Mouse (Mus musculus) spleen, postnatal 36 days (tissue): ENCODE measurements around the gene Rph3al.
A peak's percentile ranks its signal among the peaks of the same experiment; 100 is the strongest.

Experiments used
- DNase-seq, 2 experiments: peaks; one replicate each; pipeline ENCODE4 v3.0.0; 2022; ENCODE audit warnings: low spot score in 2 of 2, mixed read lengths in 1 of 2

Rph3al gene

DNA sequence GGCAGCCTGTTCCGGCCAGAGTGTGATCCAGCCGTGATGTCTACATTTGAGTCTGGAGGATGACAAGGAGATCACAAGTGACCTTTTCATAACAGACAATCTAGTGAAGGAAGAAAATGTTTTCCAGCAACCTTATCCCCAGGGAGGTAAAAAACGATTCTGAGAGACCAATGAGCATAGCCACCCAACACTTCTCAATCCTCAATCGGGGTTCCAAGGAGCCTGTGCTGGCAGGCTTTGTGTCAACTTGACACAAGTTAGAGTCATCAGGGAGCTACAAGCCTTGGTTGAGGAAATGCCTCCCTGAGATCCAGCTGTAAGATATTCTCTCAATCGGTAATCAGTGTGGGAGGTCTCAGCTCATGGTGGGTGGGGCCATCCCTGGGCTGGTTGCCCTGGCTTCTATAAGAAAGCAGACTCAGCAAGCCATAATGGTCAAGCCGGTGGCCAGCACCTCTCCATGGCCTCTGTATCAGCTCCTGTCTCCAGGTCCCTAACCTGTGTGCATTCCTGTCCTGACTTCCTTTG, at the start of gene Rph3al:
TSS of gene Rph3al (minus strand) at position 51 of the 528 bp plus-strand sequence.
- DNase-seq = no peak

DNA sequence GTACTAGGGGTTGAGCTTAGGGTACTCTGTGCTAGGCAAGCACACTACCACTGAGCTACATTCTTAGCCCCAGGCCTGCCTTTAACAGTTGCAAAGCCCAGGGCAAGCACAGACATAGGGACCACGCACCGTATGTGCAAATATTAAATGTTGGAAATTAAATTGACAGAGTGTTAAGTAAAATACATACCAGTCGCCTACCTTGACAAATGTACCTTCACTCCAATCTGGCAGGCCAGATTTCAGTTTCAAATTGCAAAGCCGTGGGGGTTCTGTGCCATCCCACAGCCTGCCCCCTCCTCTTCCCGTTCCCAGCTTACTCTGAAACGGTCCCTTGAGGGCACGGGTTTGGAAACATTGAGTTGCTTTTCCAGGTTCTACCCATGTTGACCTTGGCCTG, 47.7 kb upstream of the Rph3al start:
- no peak for DNase-seq

DNA sequence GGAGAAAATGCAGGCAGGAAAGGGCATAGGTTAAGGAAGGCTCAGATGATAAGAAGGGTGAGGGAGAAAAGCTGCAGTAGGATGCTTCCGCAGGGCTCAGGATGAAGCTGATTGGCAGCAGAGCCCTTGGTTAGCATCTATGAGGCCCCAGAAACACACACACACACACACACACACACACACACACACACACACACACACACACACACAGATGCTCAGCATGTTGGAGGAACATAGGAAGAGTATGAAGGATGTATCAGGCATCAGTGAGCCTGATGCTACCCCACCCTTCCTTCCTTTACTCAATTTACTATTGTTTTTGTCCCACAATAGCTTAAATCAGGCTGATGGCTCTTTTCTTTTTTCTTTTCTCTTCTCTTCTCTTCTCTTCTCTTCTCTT, 46.4 kb upstream of the Rph3al start:
- peak; percentile 57 to 68 for DNase-seq

DNA sequence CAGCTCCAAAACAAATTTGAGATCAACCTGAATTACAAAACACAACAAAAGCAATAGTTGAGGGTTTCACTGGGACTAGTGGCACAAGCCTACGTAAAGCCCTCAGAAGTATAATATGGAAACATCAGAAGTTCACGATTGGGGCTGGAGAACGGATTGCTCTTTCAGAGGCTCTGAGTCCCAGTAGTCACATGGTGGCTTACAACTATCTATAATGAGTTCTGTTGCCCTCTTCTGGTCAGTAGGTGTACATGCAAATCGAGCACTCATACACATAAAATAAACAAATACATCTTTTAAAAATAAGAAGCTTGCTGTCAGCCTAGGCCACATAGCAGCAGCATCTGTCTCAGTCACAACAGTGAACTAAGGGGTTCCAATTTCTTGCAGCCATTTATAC, 45.0 kb upstream of the Rph3al start:
- no peak for DNase-seq

DNA sequence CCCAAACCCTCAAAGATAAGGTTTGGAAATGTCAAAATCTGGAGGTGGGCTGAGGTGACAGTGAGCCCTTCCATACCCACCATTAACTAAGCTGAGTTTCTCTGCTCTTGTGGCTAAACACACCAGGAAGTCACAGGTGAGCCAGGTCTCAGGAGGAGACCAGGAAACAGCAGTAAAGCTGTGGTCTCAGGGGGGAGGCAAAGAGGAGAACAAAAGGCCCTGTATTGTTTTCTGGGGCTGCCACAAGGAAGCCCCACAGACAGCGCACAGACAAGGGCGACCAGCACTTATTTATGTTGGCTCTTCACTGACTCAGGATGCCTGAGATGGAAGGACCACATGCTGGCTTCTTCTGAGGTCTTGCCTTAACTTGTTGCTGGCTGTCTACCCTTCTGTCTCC, 42.2 kb upstream of the Rph3al start:
- DNase-seq = peak; percentile 49 to 50

DNA sequence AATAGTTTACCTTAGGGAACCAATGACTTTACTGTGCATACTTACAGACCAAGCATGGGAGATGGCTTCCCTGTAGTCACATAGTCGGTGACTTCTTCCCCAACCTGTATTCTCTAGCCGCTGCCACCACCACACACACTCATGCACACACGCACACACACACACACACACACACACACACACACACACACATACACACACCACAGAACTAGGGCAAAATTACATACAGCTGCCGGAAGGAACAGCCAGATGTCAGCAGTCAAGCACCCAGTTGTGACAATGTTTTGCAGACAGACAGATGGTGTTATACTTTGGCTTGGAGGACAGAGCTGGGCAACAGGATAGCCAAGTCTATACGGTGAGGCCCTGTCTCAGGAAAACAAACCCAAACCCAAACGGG, 39.8 kb upstream of the Rph3al start:
- DNase-seq = peak; percentile 58 to 60

DNA sequence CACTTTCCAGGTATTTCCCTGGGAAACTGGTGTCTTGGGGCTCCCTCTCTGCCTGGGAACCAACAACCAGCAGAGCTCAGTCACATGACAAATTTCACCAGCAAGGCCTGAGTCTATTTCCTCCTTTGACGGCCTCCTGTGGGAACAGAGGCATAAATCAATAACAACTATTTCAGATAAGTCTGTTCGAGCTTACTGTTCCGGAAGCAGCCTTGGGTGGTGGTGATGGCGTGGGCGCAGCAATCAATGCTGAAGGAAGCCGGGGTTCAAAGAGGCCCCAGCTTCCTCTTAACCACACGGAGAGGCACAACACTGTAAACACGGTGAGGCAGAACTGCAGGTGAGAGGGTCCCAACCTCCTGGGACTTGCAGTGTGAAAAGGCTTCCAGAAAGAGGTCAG, 38.5 kb upstream of the Rph3al start:
- DNase-seq = peak; percentile 92 to 93

DNA sequence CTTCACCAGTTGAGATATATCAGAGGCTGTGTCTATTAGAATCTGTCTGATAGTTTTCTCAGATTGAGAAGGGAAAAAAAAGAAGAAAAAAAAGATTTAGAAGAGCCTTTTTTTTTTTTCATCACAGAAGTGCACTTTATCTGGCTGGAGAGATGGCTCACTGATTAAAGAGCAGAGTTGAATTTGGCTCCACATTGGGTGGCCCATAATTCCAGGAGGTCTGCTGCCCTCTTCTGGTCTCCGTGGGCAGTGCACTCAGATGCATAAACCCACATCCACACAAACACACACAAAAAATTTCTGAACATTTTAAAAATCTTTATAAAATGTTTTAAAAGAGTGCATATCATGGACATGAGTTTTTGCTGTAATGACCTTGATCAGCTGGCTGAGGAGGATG, 35.8 kb upstream of the Rph3al start:
- no peak for DNase-seq

DNA sequence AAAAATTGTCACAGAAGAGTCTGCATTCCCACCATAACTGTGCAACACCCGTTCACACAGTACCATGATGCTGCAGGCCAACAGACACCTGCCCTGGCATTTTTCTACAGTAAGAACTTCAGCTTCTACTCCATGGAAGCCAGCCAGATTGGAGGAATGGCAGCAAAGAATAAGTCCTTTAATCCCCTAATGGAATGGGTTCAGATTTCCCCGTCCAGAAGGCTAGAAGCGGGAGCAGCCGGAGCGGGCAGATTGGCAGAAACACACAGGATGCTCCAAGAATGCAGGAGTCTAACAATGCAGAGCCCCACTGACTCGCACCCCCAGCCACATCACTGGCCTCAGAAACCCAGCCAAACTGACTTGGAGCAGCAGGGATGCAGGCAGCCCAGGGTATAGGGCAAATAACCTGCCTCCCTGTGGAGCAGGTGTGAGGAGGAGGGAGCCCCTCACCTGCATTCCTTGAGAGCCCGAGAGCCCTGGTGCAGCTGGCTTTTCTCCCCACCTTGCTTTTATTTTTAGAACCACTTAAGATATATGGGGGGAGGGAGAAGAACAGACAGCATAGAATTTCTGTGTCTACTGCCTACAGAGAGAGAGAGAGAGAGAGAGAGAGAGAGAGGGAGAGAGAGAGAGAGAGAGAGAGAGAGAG, 34.8 kb upstream of the Rph3al start:
- no peak for DNase-seq

DNA sequence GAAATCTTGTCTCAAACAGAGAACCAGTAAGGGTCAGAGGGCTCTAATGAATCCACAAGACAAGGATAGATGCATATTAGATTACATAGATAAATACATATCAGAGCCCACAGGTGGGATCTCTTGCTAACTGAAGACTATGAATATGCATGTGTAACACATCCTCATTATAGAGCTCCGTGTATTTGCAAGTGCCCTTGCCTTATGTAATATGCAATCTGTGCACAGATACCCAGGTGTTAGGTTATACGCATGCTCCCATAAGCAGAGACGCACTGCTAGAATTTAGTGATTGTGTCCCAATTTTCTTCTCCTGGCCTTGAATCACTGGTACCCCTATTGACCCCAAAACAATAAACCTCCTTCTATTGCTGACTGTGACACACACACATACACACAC, 34.0 kb upstream of the Rph3al start:
- DNase-seq = no peak

DNA sequence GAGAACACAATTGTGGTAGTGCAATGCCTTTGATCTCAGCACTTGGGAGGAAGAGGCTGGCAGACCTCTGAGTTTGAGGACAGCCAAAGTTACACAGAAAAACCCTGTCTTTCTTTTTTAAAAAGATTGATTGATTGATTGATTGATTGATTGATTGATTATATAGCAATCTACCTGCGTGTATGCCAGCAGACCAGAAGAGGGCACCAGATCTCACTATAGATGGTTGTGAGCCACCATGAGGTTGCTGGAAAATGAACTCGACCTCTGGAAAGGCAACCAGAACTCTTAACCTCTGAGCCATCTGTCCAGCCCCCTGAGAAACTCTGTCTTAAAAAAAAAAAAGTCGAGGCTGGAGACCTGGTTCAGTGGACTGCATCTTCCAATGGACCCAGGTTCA, 32.4 kb upstream of the Rph3al start:
- DNase-seq = no peak

DNA sequence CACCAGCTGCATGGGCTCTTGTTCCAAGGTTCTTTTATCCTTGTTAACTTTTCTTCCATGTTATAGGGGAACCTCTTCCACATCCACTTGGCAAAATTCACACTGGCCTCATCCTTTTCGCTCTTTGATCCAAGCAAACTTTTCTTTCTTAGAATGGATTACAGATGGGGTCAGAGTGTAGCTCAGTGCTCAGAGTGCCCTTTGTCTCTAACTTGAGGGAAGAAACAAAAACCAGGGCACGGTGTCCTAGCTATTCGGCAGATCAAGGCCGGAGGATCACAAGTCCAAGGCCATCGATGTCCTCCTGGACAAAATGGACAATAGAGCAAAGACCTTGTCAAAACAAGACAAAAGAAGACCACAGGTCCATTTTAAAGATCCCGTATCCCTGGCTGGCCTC, 30.5 kb upstream of the Rph3al start:
- no peak for DNase-seq

DNA sequence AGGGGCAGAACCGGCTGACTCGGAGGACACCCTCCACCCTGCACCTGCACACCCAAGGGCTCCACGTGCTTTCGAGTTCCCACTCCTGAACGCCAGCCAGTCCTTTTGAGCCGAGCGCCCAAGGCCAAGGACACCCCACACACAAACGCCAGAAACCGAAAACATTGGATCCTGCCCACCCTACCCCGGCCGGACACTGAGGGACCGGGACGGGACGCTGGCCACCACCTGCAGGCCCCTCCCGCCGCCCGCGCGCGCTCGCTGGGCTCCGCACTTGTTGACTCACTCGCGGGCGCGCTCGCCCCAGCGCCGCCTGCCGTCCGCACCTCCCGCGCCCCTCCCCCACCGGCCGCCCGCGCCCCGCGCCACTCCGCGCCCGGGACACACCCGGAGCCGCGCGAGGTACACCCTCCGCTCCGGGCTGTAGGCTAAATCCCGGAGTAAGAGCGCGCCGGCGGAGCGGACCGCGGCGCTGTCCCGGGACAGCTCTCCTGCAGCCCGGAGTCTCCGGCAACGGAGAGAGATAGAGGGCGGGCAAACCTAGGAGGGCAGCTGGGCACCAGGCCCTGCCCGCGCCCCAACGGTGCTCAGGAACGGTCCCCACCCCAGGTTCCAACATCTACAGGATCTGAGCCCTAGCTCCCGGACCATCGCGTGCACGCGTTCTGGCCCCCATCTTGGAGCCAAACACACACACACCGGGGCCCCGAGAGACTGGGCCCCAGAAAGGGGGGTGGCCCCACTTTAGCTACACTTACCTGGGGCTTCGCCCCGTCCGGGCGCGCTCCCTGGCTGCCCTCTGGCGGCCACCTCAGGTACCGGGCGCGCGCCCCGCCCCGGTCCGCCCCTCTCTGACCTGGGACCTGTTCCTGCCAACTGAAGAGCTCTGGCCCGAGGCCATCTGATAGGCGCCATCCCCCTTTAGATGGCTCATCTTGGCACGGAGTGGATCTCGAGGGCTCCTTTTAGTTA, 28.5 kb upstream of the Rph3al start:
- peak; percentile 85 to 86 for DNase-seq

DNA sequence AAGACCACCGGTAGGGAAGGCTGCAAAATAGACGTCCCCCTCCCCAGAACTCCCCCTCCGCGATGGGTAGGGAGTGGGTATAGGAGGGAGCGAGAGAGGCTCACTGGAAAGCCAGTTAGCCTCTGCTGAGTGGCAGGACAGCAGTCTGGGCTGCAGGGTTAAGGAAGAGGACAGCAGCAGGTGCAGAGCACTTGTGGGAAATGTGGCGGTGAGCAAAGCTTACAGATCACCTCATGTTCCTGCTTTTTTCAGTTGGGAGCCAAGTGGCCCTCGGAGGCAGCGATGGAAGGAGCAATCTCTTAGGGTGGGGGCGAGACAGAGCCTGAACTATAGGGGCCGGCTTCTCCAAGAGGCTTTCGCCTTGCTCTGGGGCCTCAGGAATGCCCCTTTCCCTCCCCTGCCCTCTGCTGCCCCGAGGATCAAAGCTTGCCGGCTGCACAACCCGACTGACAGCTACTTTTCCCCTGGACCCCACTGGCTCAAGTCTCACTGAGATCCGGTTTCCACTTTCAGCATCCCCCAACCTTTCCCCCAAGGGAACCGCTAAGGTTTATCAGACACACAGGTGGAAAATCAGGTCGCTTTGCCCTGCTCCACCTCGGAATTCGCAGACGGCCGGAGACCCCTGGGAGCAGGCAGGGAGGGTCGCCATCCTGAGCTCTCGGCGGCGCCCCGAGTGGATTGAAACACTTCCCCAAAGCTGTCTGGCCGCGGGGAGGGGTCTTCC, 27.6 kb upstream of the Rph3al start:
- no peak for DNase-seq

DNA sequence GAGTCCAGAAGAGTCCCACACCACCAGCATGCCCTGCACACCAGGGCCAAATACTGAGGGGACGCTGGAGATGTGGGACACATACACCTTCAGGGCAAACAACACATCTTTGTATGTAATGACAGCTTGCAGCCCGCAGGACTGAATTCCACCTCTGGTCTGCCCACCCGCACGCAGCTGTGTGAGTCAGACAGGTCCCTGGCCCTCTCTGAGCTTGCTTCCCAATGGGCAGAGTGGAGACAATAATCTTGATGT, 26.2 kb upstream of the Rph3al start:
- DNase-seq = no peak

DNA sequence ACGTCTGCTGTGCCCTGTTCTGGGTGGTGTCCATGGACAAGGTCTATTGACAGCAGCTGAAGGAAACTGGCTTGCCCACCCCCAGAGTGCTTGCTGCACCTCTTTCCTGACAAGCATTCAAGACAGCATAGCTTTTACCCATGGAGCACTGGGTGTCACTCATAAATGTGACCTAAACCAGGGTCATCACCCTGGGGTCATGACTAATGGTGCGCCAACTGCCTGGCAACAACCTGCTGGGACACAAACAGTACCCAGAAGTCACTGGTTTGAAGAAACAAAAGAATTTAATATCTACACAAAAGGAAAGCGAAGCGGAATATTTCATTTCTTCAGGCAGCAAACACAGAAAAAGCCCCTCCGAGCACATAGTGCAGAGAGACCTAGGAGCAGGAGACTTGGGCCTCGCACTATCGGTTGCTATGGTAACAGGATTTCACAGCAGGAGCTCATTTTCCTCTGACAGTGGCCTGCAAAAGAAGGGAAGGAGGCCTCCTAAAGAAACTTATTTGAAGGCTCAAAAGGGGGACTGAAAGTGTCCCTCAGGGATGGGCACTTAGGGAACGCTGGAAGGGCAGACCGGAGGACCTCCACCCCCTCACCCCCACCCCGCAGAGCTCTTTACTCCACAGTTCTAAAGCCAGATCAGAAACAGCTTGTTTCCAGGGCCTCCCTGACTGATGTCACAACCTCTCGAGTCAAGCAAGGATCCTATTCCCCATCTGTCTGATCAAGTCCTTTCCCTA, 25.7 kb upstream of the Rph3al start:
- no peak for DNase-seq

DNA sequence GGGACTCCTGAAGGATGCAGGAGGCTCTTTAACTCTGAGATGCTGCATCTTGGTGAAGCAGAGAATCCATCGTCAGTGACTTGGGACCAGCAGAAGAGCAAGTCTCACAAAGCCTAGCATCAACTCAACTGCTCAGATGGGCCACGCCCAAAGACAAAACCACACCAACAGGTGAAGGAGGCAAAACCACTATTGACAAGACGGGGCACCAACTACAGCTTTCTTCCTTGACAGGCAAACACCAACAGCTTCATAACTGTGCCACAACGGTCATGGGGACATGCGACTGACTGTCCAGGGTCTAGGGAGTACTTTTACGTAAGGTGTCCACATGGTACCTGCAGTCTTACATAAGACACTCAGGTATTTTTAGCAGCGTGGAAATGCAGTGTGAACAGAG, 23.6 kb upstream of the Rph3al start:
- no peak for DNase-seq

DNA sequence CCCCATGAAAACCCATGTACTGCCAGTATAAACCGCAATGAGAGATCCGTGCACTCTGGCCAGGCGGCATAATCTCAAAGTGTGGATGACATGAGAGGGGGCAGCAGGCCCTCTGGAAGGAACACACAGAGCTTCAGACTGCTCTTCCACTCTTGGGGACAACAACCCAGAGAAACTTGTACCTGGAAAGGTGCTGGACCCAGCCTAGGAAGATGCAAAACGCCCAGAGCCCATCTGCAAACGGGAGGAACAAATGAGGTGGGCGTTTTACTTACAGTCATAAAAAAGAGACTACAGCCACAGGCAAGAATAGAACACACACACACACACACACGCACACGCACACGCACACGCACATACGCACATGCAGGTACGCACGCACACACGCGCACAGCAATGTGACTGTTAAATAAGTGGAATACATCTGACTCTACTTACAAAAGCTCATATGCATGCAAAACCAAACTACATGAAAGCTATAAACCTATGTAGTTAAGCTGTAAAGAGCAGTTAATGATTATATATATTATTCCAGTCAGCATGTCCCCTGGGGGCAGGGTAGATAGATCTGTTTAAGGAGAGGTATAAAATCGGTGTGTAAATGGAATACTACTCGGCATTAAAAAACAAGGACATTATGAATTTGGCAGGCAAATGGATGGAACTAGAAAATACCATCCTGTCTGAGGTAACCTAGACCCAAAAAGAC, 19.0 kb upstream of the Rph3al start:
- DNase-seq = no peak

DNA sequence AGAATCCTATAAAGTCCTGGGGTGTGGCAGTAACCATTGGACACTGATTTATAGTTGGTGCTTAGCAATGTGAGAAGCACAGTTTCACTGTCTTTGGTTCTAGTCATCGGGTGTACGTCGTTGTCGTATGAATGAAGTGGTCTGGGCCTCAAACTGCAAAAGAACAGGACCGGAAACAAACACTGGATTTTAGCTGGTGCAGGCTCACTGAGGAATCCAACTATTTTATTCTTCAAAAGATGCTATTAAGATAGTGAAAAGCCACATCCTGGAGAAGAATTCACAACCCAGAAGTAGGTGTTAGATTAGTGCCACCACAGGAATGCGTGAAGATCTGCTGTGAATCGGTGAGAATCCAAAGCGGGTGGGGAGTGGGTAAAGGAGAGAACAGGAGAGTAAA, 18.4 kb upstream of the Rph3al start:
- no peak for DNase-seq

DNA sequence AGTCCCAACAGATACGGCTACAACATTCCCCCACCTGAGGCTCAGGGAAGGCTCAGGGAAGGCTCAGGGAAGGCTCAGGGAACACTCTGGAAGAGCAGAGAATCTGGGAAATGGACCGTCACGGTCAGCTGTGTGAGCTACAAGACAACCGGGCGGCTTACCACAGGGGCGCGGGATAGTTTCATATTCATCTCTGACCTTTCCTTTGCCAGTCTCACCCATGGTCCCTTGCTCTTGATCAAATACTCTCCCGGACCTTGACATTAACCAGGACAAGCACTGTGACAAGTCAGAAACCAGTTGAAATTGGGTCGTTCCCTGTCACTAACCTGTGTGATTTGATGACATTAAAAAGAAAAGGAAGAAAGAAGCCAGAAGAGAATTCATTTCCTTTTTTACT, 16.7 kb upstream of the Rph3al start:
- DNase-seq = no peak

DNA sequence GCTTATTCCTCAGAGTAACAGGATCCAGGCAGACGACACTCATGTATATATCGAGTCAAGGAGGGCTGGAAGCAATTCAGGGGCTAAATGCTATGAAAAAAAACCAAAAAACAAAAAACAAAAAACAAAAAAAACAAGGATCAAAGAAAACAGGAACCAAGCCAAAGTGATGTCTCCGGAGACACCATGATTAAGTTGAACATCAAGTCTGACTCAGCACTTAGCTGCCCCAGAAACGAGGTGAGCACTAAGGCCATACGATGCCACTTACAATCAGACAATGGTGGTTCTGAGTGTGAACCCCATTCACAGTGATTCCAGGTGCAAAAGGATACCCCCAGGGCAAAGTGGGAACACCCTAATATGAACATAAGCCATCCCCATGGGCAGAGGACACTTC, 13.7 kb upstream of the Rph3al start:
- no peak for DNase-seq
